Mouse (Mus musculus) CH12.LX (cell line): ENCODE measurements around the gene Tdrd9.

Experiments used
- CHD2 ChIP-seq: IDR thresholded peaks from 2 replicates; pipeline ENCODE4 v1.6.1; 2011; ENCODE audit warnings: low read length, improper control_type of control experiment
- CTCF ChIP-seq, 2 experiments: IDR thresholded peaks in 1 of 2; conservative IDR thresholded peaks in 1 of 2; 2 replicates each; pipeline ENCODE4 v1.5.1; 2011 to 2012; ENCODE audit warnings: low read depth in 2 of 2, low read length in 2 of 2, improper control_type of control experiment in 1 of 2, inconsistent platforms in 1 of 2, mild to moderate bottlenecking in 1 of 2, moderate library complexity in 1 of 2
- ETS1 ChIP-seq: conservative IDR thresholded peaks from 2 replicates; pipeline ENCODE4 v1.6.1; 2012; ENCODE audit warnings: low read depth, mild to moderate bottlenecking, inconsistent platforms, low read length, improper control_type of control experiment, moderate library complexity
- MAFK ChIP-seq: IDR thresholded peaks from 2 replicates; pipeline ENCODE4 v1.6.1; 2011; ENCODE audit warnings: low read length, improper control_type of control experiment; ENCODE audit not compliant: insufficient replicate concordance
- MAZ ChIP-seq: IDR thresholded peaks from 2 replicates; pipeline ENCODE4 v1.6.1; 2012; ENCODE audit warnings: low read depth, mild to moderate bottlenecking, inconsistent platforms, low read length, improper control_type of control experiment, moderate library complexity
- NELFE ChIP-seq: IDR thresholded peaks from 2 replicates; pipeline ENCODE4 v1.6.1; 2011; ENCODE audit warnings: low read depth, low read length, improper control_type of control experiment
- POLR2A ChIP-seq: IDR thresholded peaks from 2 replicates; pipeline ENCODE4 v1.6.1; 2011; ENCODE audit warnings: low read depth, mild to moderate bottlenecking, improper control_type of control experiment, low read length
- POLR2AphosphoS2 ChIP-seq: IDR thresholded peaks from 2 replicates; pipeline ENCODE4 v1.6.1; 2011; ENCODE audit warnings: low read depth, low read length, improper control_type of control experiment
- ZMIZ1 ChIP-seq: IDR thresholded peaks from 2 replicates; pipeline ENCODE4 v1.6.1; 2012; ENCODE audit warnings: low read depth, mild to moderate bottlenecking, inconsistent platforms, low read length, improper control_type of control experiment
- ZNF384 ChIP-seq: IDR thresholded peaks from 2 replicates; pipeline ENCODE4 v1.6.1; 2012; ENCODE audit warnings: low read depth, low read length, improper control_type of control experiment, inconsistent platforms

- TF ChIP-seq POLR2A (no peak), NELFE (no peak), CTCF (conservative IDR thresholded peaks at IDR 0.05 in 1 of 2, IDR thresholded peaks at IDR 0.05 in 1 of 2; ENCODE audit: low read depth in 2 of 2, low read length in 2 of 2) (no peak), ZMIZ1 (no peak), POLR2AphosphoS2 (no peak), CHD2 (no peak), MAFK (no peak), ZNF384 (no peak), ETS1 (no peak), MAZ (no peak)
Observed at GRCm38 (mm10) chr12:112106541-112106971, 135.2 kb downstream of the Tdrd9 start, which contains the start of gene Aspg.
